Mouse (Mus musculus): ENCODE data around the gene Gnao1. TPM values are rescaled to one million over a fixed set of nuclear protein-coding genes. Genes with fewer than 3 reads are reported as not detected.

Gene Gnao1
- polyA plus RNA-seq, 1 experiment from 2014 or later, result 11.0 TPM

- no peak overlapping the region for H3K27ac ChIP-seq
- 40% methylated on average over 5 of the region's 5 CpGs for WGBS
- ATAC-seq (replicated peaks; ENCODE audit: insufficient number of reproducible peaks, insufficient read depth, low FRiP score, low read depth), result no peak
Observed at GRCm38 (mm10) chr8:93871275-93871674, 61.5 kb downstream of the Gnao1 start.

GRCm38 (mm10) chr8:93878396-93878795, 68.6 kb downstream of the Gnao1 start:
- H3K4me2 ChIP-seq, result no peak overlapping the region
- no peaks in the 10 kb centered on the region for H3K27me3 ChIP-seq
- no peak overlapping the region for H3K4me3 ChIP-seq
- H3K36me3 ChIP-seq, result no peaks in the 10 kb centered on the region
- H3K9me3 ChIP-seq (replicated peaks), result no peaks in the 10 kb centered on the region
- H3K27ac ChIP-seq, result no peak overlapping the region
- no peak overlapping the region for H3K9ac ChIP-seq
- H3K4me1 ChIP-seq (replicated peaks), result no peaks in the 10 kb centered on the region
- no peak for ATAC-seq (replicated peaks; ENCODE audit: insufficient number of reproducible peaks, insufficient read depth, low FRiP score, low read depth)
- 77% methylated on average over 4 of the region's 4 CpGs for WGBS

More at GRCm38 (mm10) chr8:93871275-93871674, 61.5 kb downstream of the Gnao1 start:
- no peak overlapping the region for H3K9ac ChIP-seq
- H3K4me2 ChIP-seq, result no peak overlapping the region
- H3K27me3 ChIP-seq, result no peaks in the 10 kb centered on the region
- H3K4me3 ChIP-seq, result no peak overlapping the region
- H3K4me1 ChIP-seq (replicated peaks), result peaks cover 9% of the 10 kb centered on the region
- no peaks in the 10 kb centered on the region for H3K36me3 ChIP-seq
- H3K9me3 ChIP-seq (replicated peaks), result no peaks in the 10 kb centered on the region

- no peak for ATAC-seq (replicated peaks; ENCODE audit: insufficient number of reproducible peaks, insufficient read depth, low FRiP score, low read depth)
- Histone ChIP-seq H3K4me2 (no peak overlapping the region), H3K27me3 (no peaks in the 10 kb centered on the region), H3K9me3 (replicated peaks) (no peaks in the 10 kb centered on the region), H3K27ac (no peak overlapping the region), H3K4me3 (no peak overlapping the region), H3K36me3 (no peaks in the 10 kb centered on the region), H3K4me1 (replicated peaks) (no peaks in the 10 kb centered on the region), H3K9ac (no peak overlapping the region)
- WGBS, result 68% methylated on average over 7 of the region's 7 CpGs
Observed at GRCm38 (mm10) chr8:93879966-93880365, 70.2 kb downstream of the Gnao1 start.

- no peak overlapping the region for H3K4me2 ChIP-seq
- H3K27me3 ChIP-seq, result no peaks in the 10 kb centered on the region
- 88% methylated on average over 6 of the region's 6 CpGs for WGBS
- no peak for ATAC-seq (replicated peaks; ENCODE audit: insufficient number of reproducible peaks, insufficient read depth, low FRiP score, low read depth)
- no peaks in the 10 kb centered on the region for H3K9me3 ChIP-seq (replicated peaks)
- no peak overlapping the region for H3K4me3 ChIP-seq
- no peak overlapping the region for H3K27ac ChIP-seq
- no peaks in the 10 kb centered on the region for H3K4me1 ChIP-seq (replicated peaks)
- H3K36me3 ChIP-seq, result no peaks in the 10 kb centered on the region
- H3K9ac ChIP-seq, result no peak overlapping the region
Observed at GRCm38 (mm10) chr8:93881381-93881780, 71.6 kb downstream of the Gnao1 start.

GRCm38 (mm10) chr8:93883241-93883640, 73.5 kb downstream of the Gnao1 start:
- Histone ChIP-seq H3K4me1 (replicated peaks) (peaks cover 1% of the 10 kb centered on the region), H3K4me3 (no peak overlapping the region)

GRCm38 (mm10) chr8:93883771-93884170, 74.0 kb downstream of the Gnao1 start:
- 87% methylated on average over 4 of the region's 4 CpGs for WGBS
- no peak for ATAC-seq (replicated peaks; ENCODE audit: insufficient number of reproducible peaks, insufficient read depth, low FRiP score, low read depth)
- H3K36me3 ChIP-seq, result no peaks in the 10 kb centered on the region

More at GRCm38 (mm10) chr8:93883241-93883640, 73.5 kb downstream of the Gnao1 start:
- Histone ChIP-seq H3K9me3 (replicated peaks) (no peaks in the 10 kb centered on the region), H3K4me2 (no peak overlapping the region), H3K27ac (no peak overlapping the region), H3K9ac (no peak overlapping the region), H3K27me3 (no peaks in the 10 kb centered on the region), H3K36me3 (no peaks in the 10 kb centered on the region)
- no peak for ATAC-seq (replicated peaks; ENCODE audit: insufficient number of reproducible peaks, insufficient read depth, low FRiP score, low read depth)

GRCm38 (mm10) chr8:93884316-93884715, 74.5 kb downstream of the Gnao1 start:
- Histone ChIP-seq H3K36me3 (no peaks in the 10 kb centered on the region), H3K4me3 (no peak overlapping the region), H3K27me3 (no peaks in the 10 kb centered on the region), H3K9me3 (replicated peaks) (no peaks in the 10 kb centered on the region), H3K27ac (no peak overlapping the region), H3K4me2 (no peak overlapping the region), H3K4me1 (replicated peaks) (peaks cover 12% of the 10 kb centered on the region), H3K9ac (no peak overlapping the region)
- 80% methylated on average over 7 of the region's 7 CpGs for WGBS
- ATAC-seq (replicated peaks; ENCODE audit: insufficient number of reproducible peaks, insufficient read depth, low FRiP score, low read depth), result no peak

More at GRCm38 (mm10) chr8:93883771-93884170, 74.0 kb downstream of the Gnao1 start:
- Histone ChIP-seq H3K4me2 (no peak overlapping the region), H3K4me1 (replicated peaks) (peaks cover 6% of the 10 kb centered on the region), H3K27ac (no peak overlapping the region), H3K9me3 (replicated peaks) (no peaks in the 10 kb centered on the region), H3K4me3 (no peak overlapping the region), H3K9ac (no peak overlapping the region), H3K27me3 (no peaks in the 10 kb centered on the region)

GRCm38 (mm10) chr8:93886181-93886580, 76.4 kb downstream of the Gnao1 start:
- H3K4me3 ChIP-seq, result no peak overlapping the region
- no peaks in the 10 kb centered on the region for H3K36me3 ChIP-seq
- WGBS, result 75% methylated on average over 5 of the region's 5 CpGs
- peaks cover 21% of the 10 kb centered on the region for H3K4me1 ChIP-seq (replicated peaks)
- no peak for ATAC-seq (replicated peaks; ENCODE audit: insufficient number of reproducible peaks, insufficient read depth, low FRiP score, low read depth)
- no peak overlapping the region for H3K27ac ChIP-seq
- H3K9me3 ChIP-seq (replicated peaks), result no peaks in the 10 kb centered on the region
- no peaks in the 10 kb centered on the region for H3K27me3 ChIP-seq
- no peak overlapping the region for H3K4me2 ChIP-seq
- no peak overlapping the region for H3K9ac ChIP-seq

- ATAC-seq (replicated peaks; ENCODE audit: insufficient number of reproducible peaks, insufficient read depth, low FRiP score, low read depth), result no peak
- WGBS, result 47% methylated on average over 4 of the region's 4 CpGs
- H3K27ac ChIP-seq, result peak overlapping the region; percentile 79; the same call in 1 of the 2 replicates
Observed at GRCm38 (mm10) chr8:93888150-93888676, 78.4 kb downstream of the Gnao1 start.

GRCm38 (mm10) chr8:93888702-93889480, 79.1 kb downstream of the Gnao1 start:
- peak; percentile 84 for ATAC-seq (replicated peaks; ENCODE audit: insufficient number of reproducible peaks, insufficient read depth, low FRiP score, low read depth)
- WGBS, result 54% methylated on average over 11 of the region's 11 CpGs
- peak overlapping the region; percentile 79 for H3K27ac ChIP-seq

More at GRCm38 (mm10) chr8:93888150-93888676, 78.4 kb downstream of the Gnao1 start:
- H3K9me3 ChIP-seq (replicated peaks), result no peaks in the 10 kb centered on the region
- no peaks in the 10 kb centered on the region for H3K36me3 ChIP-seq
- no peaks in the 10 kb centered on the region for H3K27me3 ChIP-seq
- peaks cover 21% of the 10 kb centered on the region for H3K4me1 ChIP-seq (replicated peaks)
- H3K4me3 ChIP-seq, result no peak overlapping the region
- no peak overlapping the region for H3K9ac ChIP-seq
- no peak overlapping the region for H3K4me2 ChIP-seq

GRCm38 (mm10) chr8:93893556-93893955, 83.8 kb downstream of the Gnao1 start:
- Histone ChIP-seq H3K27ac (no peak overlapping the region), H3K9me3 (replicated peaks) (no peaks in the 10 kb centered on the region)
- 65% methylated on average over 3 of the region's 3 CpGs for WGBS

More at GRCm38 (mm10) chr8:93888702-93889480, 79.1 kb downstream of the Gnao1 start:
- Histone ChIP-seq H3K4me2 (no peak overlapping the region), H3K36me3 (no peaks in the 10 kb centered on the region), H3K4me3 (no peak overlapping the region), H3K4me1 (replicated peaks) (peaks cover 21% of the 10 kb centered on the region), H3K9me3 (replicated peaks) (no peaks in the 10 kb centered on the region), H3K9ac (no peak overlapping the region), H3K27me3 (no peaks in the 10 kb centered on the region)

More at GRCm38 (mm10) chr8:93893556-93893955, 83.8 kb downstream of the Gnao1 start:
- Histone ChIP-seq H3K36me3 (no peaks in the 10 kb centered on the region; the same call in 1 of the 2 replicates), H3K4me1 (replicated peaks) (peaks cover 17% of the 10 kb centered on the region), H3K4me3 (no peak overlapping the region), H3K27me3 (no peaks in the 10 kb centered on the region), H3K9ac (no peak overlapping the region), H3K4me2 (no peak overlapping the region)
- no peak for ATAC-seq (replicated peaks; ENCODE audit: insufficient number of reproducible peaks, insufficient read depth, low FRiP score, low read depth)
